Mouse (Mus musculus): ENCODE data around the gene Nhlrc1. TPM values are rescaled to one million over a fixed set of nuclear protein-coding genes. Genes with fewer than 3 reads are reported as not detected.

Nhlrc1 gene
- total and polyA plus RNA-seq, 3 experiments, result not detected

GRCm38 (mm10) chr13:46975031-46975551 lies 39.6 kb downstream of the Nhlrc1 start:
- Histone ChIP-seq H3K27me3 (ENCODE audit: control insufficient read depth in 1 of 2, insufficient read depth in 2 of 2, low read length in 2 of 2) (no peaks in the 10 kb centered on the region), H3K9ac (ENCODE audit: control insufficient read depth, low read depth, low read length, poor library complexity, severe bottlenecking) (no peak overlapping the region), H3K4me1 (ENCODE audit: control insufficient read depth in 1 of 2, insufficient read depth in 2 of 2, low read length in 2 of 2) (peaks cover 0 to 16% of the 10 kb centered on the region in 2 experiments; a peak in 2 of 4 replicates), H3K4me3 (ENCODE audit: control insufficient read depth in 1 of 2, insufficient read depth in 1 of 2, low read depth in 2 of 2, low read length in 2 of 2) (no peak overlapping the region), H3K27ac (ENCODE audit: control insufficient read depth, low read depth, low read length) (no peak overlapping the region), H3K36me3 (ENCODE audit: control insufficient read depth in 1 of 2, insufficient read depth in 2 of 2, low read length in 2 of 2) (peaks cover 0 to 14% of the 10 kb centered on the region in 2 experiments; a peak in 2 of 4 replicates), H3K79me2 (ENCODE audit: control insufficient read depth, insufficient read depth, low read length, poor library complexity) (no peaks in the 10 kb centered on the region), H3K9me3 (replicated peaks; ENCODE audit: insufficient read depth, low read length) (no peaks in the 10 kb centered on the region)
- DNase-seq (ENCODE audit: low read depth, low spot score), result no peak
- TF ChIP-seq MYB (IDR thresholded peaks at IDR 0.05; ENCODE audit: low read depth, low read length) (no peak), UBTF (IDR thresholded peaks at IDR 0.05; ENCODE audit: borderline replicate concordance, insufficient read depth, low read depth, low read length) (no peak), EP300 (IDR thresholded peaks at IDR 0.05; ENCODE audit: low read depth in 1 of 2, low read length in 2 of 2) (no peak), E2F4 (IDR thresholded peaks at IDR 0.05; ENCODE audit: borderline replicate concordance, low read depth, low read length) (no peak), NELFE (IDR thresholded peaks at IDR 0.05; ENCODE audit: low read depth, low read length) (no peak), MAZ (IDR thresholded peaks at IDR 0.05; ENCODE audit: low read depth, low read length) (no peak), TAL1 (IDR thresholded peaks at IDR 0.05; ENCODE audit: low read length) (no peak), ZKSCAN1 (IDR thresholded peaks at IDR 0.05; ENCODE audit: low read depth, low read length) (no peak), BHLHE40 (IDR thresholded peaks at IDR 0.05; ENCODE audit: borderline replicate concordance, low read depth, low read length) (no peak), MEF2A (IDR thresholded peaks at IDR 0.05; ENCODE audit: extremely low read depth, insufficient replicate concordance, low read depth, low read length, poor library complexity, severe bottlenecking) (no peak), ZC3H11A (IDR thresholded peaks at IDR 0.05; ENCODE audit: low read depth, low read length) (no peak), GATA1 (IDR thresholded peaks at IDR 0.05; ENCODE audit: low read depth, low read length) (no peak), JUND (IDR thresholded peaks at IDR 0.05; ENCODE audit: low read depth, low read length) (no peak), RAD21 (IDR thresholded peaks at IDR 0.05; ENCODE audit: low read depth, low read length) (no peak)

GRCm38 (mm10) chr13:46970286-46970945 lies 44.2 kb downstream of the Nhlrc1 start:
- no peak overlapping the region for H3K27ac ChIP-seq (ENCODE audit: control insufficient read depth, low read depth, low read length)
- H3K4me1 ChIP-seq (ENCODE audit: control insufficient read depth in 1 of 2, insufficient read depth in 2 of 2, low read length in 2 of 2), result peaks cover 0 to 9% of the 10 kb centered on the region in 2 experiments; a peak in 1 of 4 replicates
- H3K79me2 ChIP-seq (ENCODE audit: control insufficient read depth, insufficient read depth, low read length, poor library complexity), result no peaks in the 10 kb centered on the region
- no peaks in the 10 kb centered on the region for H3K27me3 ChIP-seq (ENCODE audit: control insufficient read depth in 1 of 2, insufficient read depth in 2 of 2, low read length in 2 of 2)
- no peak for DNase-seq (ENCODE audit: low read depth, low spot score)
- H3K9me3 ChIP-seq (replicated peaks; ENCODE audit: insufficient read depth, low read length), result no peaks in the 10 kb centered on the region
- no peak overlapping the region for H3K4me3 ChIP-seq (ENCODE audit: control insufficient read depth in 1 of 2, insufficient read depth in 1 of 2, low read depth in 2 of 2, low read length in 2 of 2)
- no peak overlapping the region for H3K9ac ChIP-seq (ENCODE audit: control insufficient read depth, low read depth, low read length, poor library complexity, severe bottlenecking)
- TF ChIP-seq MAFK (IDR thresholded peaks at IDR 0.05; ENCODE audit: borderline replicate concordance, low read depth, low read length) (no peak), MYC (IDR thresholded peaks at IDR 0.05; ENCODE audit: low read depth, low read length) (no peak), MAZ (IDR thresholded peaks at IDR 0.05; ENCODE audit: low read depth, low read length) (no peak), USF2 (IDR thresholded peaks at IDR 0.05; ENCODE audit: borderline replicate concordance in 1 of 2, insufficient read depth in 1 of 2, low read depth in 1 of 2, low read length in 2 of 2) (no peak), MYB (IDR thresholded peaks at IDR 0.05; ENCODE audit: low read depth, low read length) (no peak), SMC3 (IDR thresholded peaks at IDR 0.05; ENCODE audit: low read depth, low read length) (no peak), JUND (IDR thresholded peaks at IDR 0.05; ENCODE audit: low read depth, low read length) (no peak), TCF12 (IDR thresholded peaks at IDR 0.05; ENCODE audit: low read depth, low read length) (no peak), TAL1 (IDR thresholded peaks at IDR 0.05; ENCODE audit: low read length) (no peak), RAD21 (IDR thresholded peaks at IDR 0.05; ENCODE audit: low read depth, low read length) (no peak), CTCF (IDR thresholded peaks at IDR 0.05 in 2 of 3, conservative IDR thresholded peaks at IDR 0.05 in 1 of 3; ENCODE audit: control insufficient read depth in 1 of 3, insufficient read depth in 1 of 3, low read depth in 2 of 3, low read length in 3 of 3, poor library complexity in 1 of 3, severe bottlenecking in 1 of 3) (no peak), KAT2A (conservative IDR thresholded peaks at IDR 0.05; ENCODE audit: low read depth, low read length) (no peak), ZMIZ1 (IDR thresholded peaks at IDR 0.05; ENCODE audit: low read depth, low read length) (no peak), EP300 (IDR thresholded peaks at IDR 0.05; ENCODE audit: low read depth in 1 of 2, low read length in 2 of 2) (no peak), CHD2 (IDR thresholded peaks at IDR 0.05; ENCODE audit: low read length) (no peak), UBTF (IDR thresholded peaks at IDR 0.05; ENCODE audit: borderline replicate concordance, insufficient read depth, low read depth, low read length) (no peak), MXI1 (IDR thresholded peaks at IDR 0.05; ENCODE audit: low read depth, low read length) (no peak), ZNF384 (IDR thresholded peaks at IDR 0.05; ENCODE audit: low read depth, low read length) (no peak), RCOR1 (IDR thresholded peaks at IDR 0.05; ENCODE audit: low read depth, low read length) (no peak), CHD1 (IDR thresholded peaks at IDR 0.05; ENCODE audit: low read depth, low read length) (no peak)
- H3K36me3 ChIP-seq (ENCODE audit: control insufficient read depth in 1 of 2, insufficient read depth in 2 of 2, low read length in 2 of 2), result peaks cover 0 to 3% of the 10 kb centered on the region in 2 experiments; a peak in 1 of 4 replicates

All from MEL (cell line).